Mouse (Mus musculus) right cerebral cortex, postnatal 10 days (tissue): ENCODE measurements around the gene Gm28539.
A peak's percentile ranks its signal among the peaks of the same experiment; 100 is the strongest.
"Not testable (repeated sequence)": the region's sequence is repeated elsewhere in the genome, so short reads cannot be mapped to it uniquely, and the experiment has no call there.

Experiments used
- DNase-seq, 2 experiments: peaks; one replicate each; pipeline ENCODE4 v3.0.0; 2021; ENCODE audit warnings: low spot score in 2 of 2

Gm28539 gene

GRCm38 (mm10) chr16:18955070-18955469, 118.7 kb downstream of the Gm28539 start:
- no peak for DNase-seq

DNA sequence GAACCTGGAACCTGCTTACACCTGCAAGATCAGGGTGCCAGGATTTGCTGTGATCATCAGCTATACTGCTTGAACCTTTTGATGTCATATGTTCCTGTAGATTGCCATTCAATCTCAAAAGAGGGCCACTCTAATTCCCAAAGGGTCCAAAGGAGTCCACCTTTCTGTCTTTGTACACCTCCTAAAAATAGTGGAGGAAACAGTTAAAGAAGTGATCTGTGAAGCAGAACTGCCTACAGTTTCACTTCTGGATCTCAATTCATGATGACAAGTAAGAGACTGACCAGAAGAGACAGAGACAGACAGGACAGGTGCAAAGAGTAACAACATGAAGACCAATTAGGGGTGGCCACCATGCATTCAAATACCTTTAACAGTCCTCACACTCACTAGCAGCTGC, 127.1 kb downstream of the Gm28539 start:
- DNase-seq, result no peak

GRCm38 (mm10) chr16:18969420-18970128, 133.2 kb downstream of the Gm28539 start:
- DNase-seq, result peak; percentile 35 to 54

DNA sequence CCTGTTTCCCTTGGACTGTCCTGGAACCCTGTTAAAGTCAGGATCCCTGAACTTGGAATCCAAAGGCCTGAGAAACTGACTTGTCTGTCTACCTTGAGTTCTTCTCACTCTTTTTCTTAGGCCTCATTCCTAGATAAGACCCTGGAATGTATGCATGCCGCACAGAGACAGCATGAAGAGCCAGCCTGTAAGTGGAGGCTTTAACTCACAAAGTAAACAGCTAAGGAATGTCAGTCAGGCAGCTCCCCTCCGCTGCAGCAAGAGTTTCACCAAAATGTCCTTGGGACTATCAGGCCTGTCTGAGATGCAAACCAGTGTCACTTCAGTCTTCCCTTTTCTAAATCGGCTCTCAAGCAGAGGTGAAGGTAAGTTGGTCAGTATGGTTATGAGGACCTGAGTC, 134.5 kb downstream of the Gm28539 start:
- DNase-seq, result no peak

DNA sequence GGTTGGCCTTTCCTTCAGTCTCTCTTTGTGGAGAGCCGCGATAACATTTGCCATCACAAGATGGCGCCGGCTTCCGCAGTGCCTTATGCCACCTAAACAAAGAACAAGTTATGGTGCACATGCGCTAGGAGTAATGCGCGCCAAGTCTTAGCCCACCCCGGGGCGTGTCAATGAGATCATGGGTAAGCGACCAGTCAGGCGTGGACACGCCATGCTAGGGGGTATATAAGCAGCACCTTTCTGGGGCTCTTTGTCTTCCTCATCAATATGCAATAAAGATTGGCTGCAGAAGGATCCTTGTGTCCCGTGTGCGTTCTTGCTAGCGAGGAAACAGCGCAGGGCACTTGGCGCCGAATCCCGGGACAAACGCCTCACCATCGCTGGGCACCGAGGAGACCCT, 139.3 kb downstream of the Gm28539 start:
- not testable (repeated sequence) for DNase-seq

DNA sequence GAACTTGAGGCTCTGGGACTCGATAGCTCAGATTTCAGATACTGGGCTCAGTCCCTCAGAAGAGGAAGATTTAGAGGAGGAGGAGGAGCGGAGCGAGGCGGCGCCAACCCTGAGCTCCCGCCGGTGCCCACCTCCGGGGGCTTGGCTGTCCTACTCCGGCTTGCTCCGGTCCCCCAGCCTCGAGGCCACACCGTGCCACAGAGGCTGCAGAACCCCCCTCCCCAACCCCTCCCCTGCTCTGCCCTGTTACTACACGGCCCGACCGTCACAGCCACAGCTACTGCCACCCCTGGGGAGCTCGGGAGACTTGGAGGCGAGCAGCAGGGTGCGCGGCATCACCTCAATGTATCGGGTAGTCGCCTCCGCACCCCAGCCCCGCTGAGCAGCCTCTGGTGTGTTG, 139.9 kb downstream of the Gm28539 start:
- DNase-seq, result no peak

DNA sequence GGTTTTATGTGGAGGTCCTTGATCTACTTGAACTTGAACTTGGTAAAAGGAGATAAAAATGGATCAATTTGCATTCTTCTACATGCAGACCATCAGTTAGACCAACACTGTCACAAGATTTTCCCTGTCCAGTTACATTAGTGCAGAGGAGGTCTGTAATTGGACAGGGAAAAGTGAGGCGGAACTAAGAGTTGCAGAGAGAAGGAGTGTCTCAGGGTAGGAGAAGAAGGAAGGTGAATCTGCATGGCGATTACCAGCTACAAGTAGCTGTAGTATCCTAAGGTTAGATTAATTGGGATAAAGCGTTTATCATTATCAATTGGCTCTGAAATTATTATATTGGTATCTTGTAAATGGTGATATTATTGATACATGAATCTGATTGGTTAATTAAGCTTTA, 150.0 kb downstream of the Gm28539 start:
- DNase-seq, result no peak

GRCm38 (mm10) chr16:18986860-18987259, 150.5 kb downstream of the Gm28539 start:
- DNase-seq, result no peak

- not testable (repeated sequence) for DNase-seq
Measured at GRCm38 (mm10) chr16:19002610-19003389, 166.4 kb downstream of the Gm28539 start.

DNA sequence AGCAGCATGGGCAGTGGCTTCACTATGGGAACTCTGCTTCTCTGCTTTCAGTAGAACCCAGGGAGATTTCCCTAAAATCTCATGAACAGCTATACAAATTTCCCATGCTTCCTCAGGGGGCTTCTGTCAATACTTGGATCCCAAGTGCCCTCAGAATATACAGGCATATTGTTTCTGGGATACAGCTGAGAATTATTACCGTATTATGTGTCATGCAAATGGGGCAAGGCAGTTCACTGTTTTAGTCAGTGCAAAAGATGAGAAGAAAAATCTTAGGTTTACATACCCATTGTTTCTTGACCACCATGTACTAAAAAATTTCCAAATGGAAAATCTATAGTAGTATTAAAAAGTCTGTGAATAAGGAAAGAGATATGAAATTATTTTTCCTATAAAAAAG, 167.4 kb downstream of the Gm28539 start:
- DNase-seq, result no peak

GRCm38 (mm10) chr16:19005298-19005697, 168.9 kb downstream of the Gm28539 start:
- DNase-seq, result no peak
